Mouse (Mus musculus) erythroblast, adult 5-6 weeks (primary cell): Measurements from ENCODE around the gene Aifm3. TPM values are rescaled to one million over a fixed set of nuclear protein-coding genes. Genes with fewer than 3 reads are reported as not detected.
A peak's percentile ranks its signal among the peaks of the same experiment; 100 is the strongest.
"Not testable (repeated sequence)": the region's sequence is repeated elsewhere in the genome, so short reads cannot be mapped to it uniquely, and the experiment has no call there.

ENCODE experiments used
- ATAC-seq: replicated peaks from 2 replicates; pipeline ENCODE4 v1.8.0; 2016; ENCODE audit warnings: moderate number of reproducible peaks, mild to moderate bottlenecking, moderate TSS enrichment, inconsistent platforms; ENCODE audit not compliant: poor library complexity, low FRiP score, severe bottlenecking
- total RNA-seq, 2 experiments: library from RNA; stranded (forward) in 1 of 2; stranded (reverse) in 1 of 2; fragments of 150-400 nt in 1 of 2; fragments of 200-764, 138-1000 nt in 1 of 2; gene quantifications; 2 replicates each; pipeline versions ENCODE4 v1.2.3 to v1.2.4; 2015 to 2017; ENCODE audit warnings: low replicate concordance in 2 of 2

Aifm3 gene
- total RNA-seq, 2 experiments from 2014 or later = not detected

- ATAC-seq = no peak
Measured at GRCm38 (mm10) chr16:17532676-17533329, 43.4 kb downstream of the Aifm3 start.

DNA sequence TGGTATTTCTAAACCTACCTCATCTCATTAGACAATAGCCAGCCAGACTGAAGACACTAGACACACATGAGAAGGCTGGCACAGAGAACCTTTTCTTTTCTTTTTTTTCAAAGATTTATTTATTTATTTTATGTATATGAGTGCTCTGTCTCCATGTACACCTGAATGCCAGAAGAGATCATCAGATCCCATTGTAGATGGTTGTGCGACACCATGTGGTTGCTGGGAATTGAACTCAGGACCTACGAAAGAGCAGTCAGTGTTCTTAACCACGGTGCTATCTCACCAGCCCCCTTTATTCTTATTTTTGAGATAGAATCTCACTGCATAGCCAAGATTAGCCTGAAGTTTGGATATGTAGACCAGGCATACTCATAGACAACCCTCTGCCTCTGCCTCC is 47.2 kb downstream of the Aifm3 start:
- ATAC-seq = no peak

- ATAC-seq = no peak
Measured at GRCm38 (mm10) chr16:17542632-17543031, 53.2 kb downstream of the Aifm3 start.

- no peak for ATAC-seq
Measured at GRCm38 (mm10) chr16:17552837-17553236, 63.4 kb downstream of the Aifm3 start.

- peak; percentile 77 for ATAC-seq
Measured at GRCm38 (mm10) chr16:17553910-17554685, 64.7 kb downstream of the Aifm3 start.

- ATAC-seq = not testable (repeated sequence)
Measured at GRCm38 (mm10) chr16:17554702-17555101, 65.3 kb downstream of the Aifm3 start.

GRCm38 (mm10) chr16:17556180-17556579 is 66.8 kb downstream of the Aifm3 start:
- ATAC-seq = no peak

DNA sequence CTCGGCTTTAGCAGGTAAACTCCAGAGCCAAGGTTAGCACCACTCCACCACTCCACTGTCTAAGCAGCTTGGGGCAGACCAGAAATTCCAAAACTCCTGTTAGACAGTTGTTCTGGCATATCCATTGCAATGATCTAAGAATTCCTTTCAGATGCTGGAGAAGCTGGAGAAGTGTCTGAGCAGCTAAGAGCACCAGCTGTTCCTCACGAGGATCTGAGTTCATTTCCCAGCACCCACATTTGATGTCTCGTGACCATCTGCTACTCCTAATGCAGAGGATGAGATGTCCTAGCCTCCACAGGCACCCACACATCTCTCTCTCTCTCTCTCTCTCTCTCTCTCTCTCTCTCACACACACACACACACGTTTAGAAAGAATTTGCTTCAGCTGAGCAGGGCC is 67.5 kb downstream of the Aifm3 start:
- ATAC-seq = no peak

Other genes starting within 250 kb of the Aifm3 start
- gene Tmem191c, start 213.5 kb upstream of the Aifm3 start, total RNA-seq (2015; ENCODE audit: low replicate concordance) = 6.7 TPM in 1 of 2 replicates, not detected in the other
- 2.1 TPM in 1 of 2 replicates, not detected in the other for gene Tmem191c, start 213.5 kb upstream of the Aifm3 start, total RNA-seq (2017; ENCODE audit: low replicate concordance)
- not detected in 2 replicates for gene Serpind1, start 158.2 kb upstream of the Aifm3 start, total RNA-seq (2015; ENCODE audit: low replicate concordance)
- gene Serpind1, start 158.2 kb upstream of the Aifm3 start, total RNA-seq (2017; ENCODE audit: low replicate concordance) = not detected in 2 replicates
- gene Snap29, start 83.6 kb upstream of the Aifm3 start, total RNA-seq (2015; ENCODE audit: low replicate concordance) = 18.1 and 28.8 TPM in 2 replicates
- gene Snap29, start 83.6 kb upstream of the Aifm3 start, total RNA-seq (2017; ENCODE audit: low replicate concordance) = 27.6 and 29.0 TPM in 2 replicates
- 9.8 and 30.9 TPM in 2 replicates for gene Pi4ka, start 83.3 kb upstream of the Aifm3 start, total RNA-seq (2015; ENCODE audit: low replicate concordance)
- gene Pi4ka, start 83.3 kb upstream of the Aifm3 start, total RNA-seq (2017; ENCODE audit: low replicate concordance) = 9.6 and 17.4 TPM in 2 replicates
- gene Crkl, start 37.6 kb upstream of the Aifm3 start, total RNA-seq (2015; ENCODE audit: low replicate concordance) = 7.7 and 16.3 TPM in 2 replicates
- 8.1 and 16.1 TPM in 2 replicates for gene Crkl, start 37.6 kb upstream of the Aifm3 start, total RNA-seq (2017; ENCODE audit: low replicate concordance)
- 5.2 and 26.1 TPM in 2 replicates for gene Lztr1, start 19.1 kb downstream of the Aifm3 start, total RNA-seq (2015; ENCODE audit: low replicate concordance)
- 10.3 and 22.4 TPM in 2 replicates for gene Lztr1, start 19.1 kb downstream of the Aifm3 start, total RNA-seq (2017; ENCODE audit: low replicate concordance)
- gene Thap7, start 41.5 kb downstream of the Aifm3 start, total RNA-seq (2015; ENCODE audit: low replicate concordance) = 9.8 and 11.9 TPM in 2 replicates
- gene Thap7, start 41.5 kb downstream of the Aifm3 start, total RNA-seq (2017; ENCODE audit: low replicate concordance) = 3.8 and 7.7 TPM in 2 replicates
- not detected in 2 replicates for gene Lrrc74b, start 71.6 kb downstream of the Aifm3 start, total RNA-seq (2015; ENCODE audit: low replicate concordance)
- not detected in 2 replicates for gene Lrrc74b, start 71.6 kb downstream of the Aifm3 start, total RNA-seq (2017; ENCODE audit: low replicate concordance)
- not detected in 2 replicates for gene P2rx6, start 72.3 kb downstream of the Aifm3 start, total RNA-seq (2015; ENCODE audit: low replicate concordance)
- gene P2rx6, start 72.3 kb downstream of the Aifm3 start, total RNA-seq (2017; ENCODE audit: low replicate concordance) = not detected in 2 replicates
- 0.38 and 0.42 TPM in 2 replicates for gene Slc7a4, start 93.6 kb downstream of the Aifm3 start, total RNA-seq (2015; ENCODE audit: low replicate concordance)
- 0.84 and 7.1 TPM in 2 replicates for gene Slc7a4, start 93.6 kb downstream of the Aifm3 start, total RNA-seq (2017; ENCODE audit: low replicate concordance)
- 9.6 and 20.5 TPM in 2 replicates for gene Smpd4, start 129.7 kb downstream of the Aifm3 start, total RNA-seq (2015; ENCODE audit: low replicate concordance)
- gene Smpd4, start 129.7 kb downstream of the Aifm3 start, total RNA-seq (2017; ENCODE audit: low replicate concordance) = 14.6 and 19.2 TPM in 2 replicates
- gene Ccdc74a, start 156.9 kb downstream of the Aifm3 start, total RNA-seq (2015; ENCODE audit: low replicate concordance) = not detected in 2 replicates
- gene Ccdc74a, start 156.9 kb downstream of the Aifm3 start, total RNA-seq (2017; ENCODE audit: low replicate concordance) = 0.60 and 1.7 TPM in 2 replicates
- 15.5 and 30.0 TPM in 2 replicates for gene Med15, start 243.3 kb downstream of the Aifm3 start, total RNA-seq (2015; ENCODE audit: low replicate concordance)
- 16.7 and 20.7 TPM in 2 replicates for gene Med15, start 243.3 kb downstream of the Aifm3 start, total RNA-seq (2017; ENCODE audit: low replicate concordance)